Mouse (Mus musculus) lung, embryonic 16.5 days (tissue): Measurements from ENCODE around the gene Fam72a. TPM values are rescaled to one million over a fixed set of nuclear protein-coding genes. Genes with fewer than 3 reads are reported as not detected.
A peak's percentile ranks its signal among the peaks of the same experiment; 100 is the strongest.

Experiments
- ATAC-seq: fragments of 200-750 bp; cut with Nextera tagmentation; 2 replicates; pipeline ENCODE4 v1.8.0; 2017; ENCODE audit warnings: low read depth, mild to moderate bottlenecking, moderate library complexity
- H3K27ac ChIP-seq: fragments of 300-500 bp; sonication (generic); 2 replicates; pipeline ENCODE4 v1.5.1; 2014; ENCODE audit warnings: mild to moderate bottlenecking, control low read depth, low read length
- H3K27me3 ChIP-seq: fragments of 300-500 bp; sonication (generic); 2 replicates; pipeline ENCODE4 v1.6.1; 2014; ENCODE audit warnings: low read depth, low read length, mixed read lengths; ENCODE audit not compliant: control insufficient read depth, insufficient read depth
- H3K36me3 ChIP-seq: fragments of 300-500 bp; sonication (generic); 2 replicates; pipeline ENCODE4 v1.6.1; 2014; ENCODE audit warnings: low read length; ENCODE audit not compliant: control insufficient read depth, insufficient read depth
- H3K4me1 ChIP-seq: fragments of 300-500 bp; sonication (generic); replicated peaks from 2 replicates; pipeline ENCODE4 v1.6.1; 2014; ENCODE audit warnings: low read length, mixed read lengths; ENCODE audit not compliant: control insufficient read depth, insufficient read depth
- H3K4me2 ChIP-seq: fragments of 300-500 bp; sonication (generic); 2 replicates; pipeline ENCODE4 v1.6.1; 2014; ENCODE audit warnings: low read depth, low read length, control low read depth
- H3K4me3 ChIP-seq: fragments of 300-500 bp; sonication (generic); 2 replicates; pipeline ENCODE4 v1.5.1; 2014; ENCODE audit warnings: mild to moderate bottlenecking, low read length, control low read depth
- H3K9ac ChIP-seq: fragments of 300-500 bp; sonication (generic); 2 replicates; pipeline ENCODE4 v1.6.1; 2014; ENCODE audit warnings: low read length, control low read depth
- H3K9me3 ChIP-seq: fragments of 300-500 bp; sonication (generic); 2 replicates; pipeline ENCODE4 v1.6.1; 2016; ENCODE audit warnings: low read length; ENCODE audit not compliant: control insufficient read depth
- WGBS: fragments of 180-500 bp; shearing (Covaris S2); extraction: QIAGEN DNeasy Blood & Tissue Kit; methylation state at CpG from one replicate; pipeline ENCODE4 v1.1.7; 2014; 5-methylcytosine and 5-hydroxymethylcytosine counted together
- polyA plus RNA-seq: library from polyadenylated mRNA; unstranded; fragments of >200 nt; fragmentation: Nextera tagmentation; extraction: Ambion mirVana; gene quantifications from 2 replicates; pipeline ENCODE4 v1.2.1, GENCODE M21; 2015

Fam72a gene
- polyA plus RNA-seq, 1 experiment from 2014 or later = 2.2 TPM

- WGBS = under 1% methylated on average over 26 of the region's 26 CpGs
- no peak for ATAC-seq
- H3K4me1 ChIP-seq = peaks cover 32% of the 10 kb centered on the region
- H3K36me3 ChIP-seq = no peaks in the 10 kb centered on the region
- H3K4me2 ChIP-seq = peak overlapping the region; percentile 92
- peak overlapping the region; percentile 63 for H3K4me3 ChIP-seq
- H3K27ac ChIP-seq = peak overlapping the region; percentile 98; the same call in 1 of the 2 replicates
- H3K9ac ChIP-seq = peak overlapping the region; percentile 91
- H3K9me3 ChIP-seq = no peaks in the 10 kb centered on the region
- no peaks in the 10 kb centered on the region for H3K27me3 ChIP-seq
Measured at GRCm38 (mm10) chr1:131525101-131525585, 2.6 kb upstream of the Fam72a start.

- ATAC-seq = no peak
- no peaks in the 10 kb centered on the region for H3K9me3 ChIP-seq
- H3K27me3 ChIP-seq = no peaks in the 10 kb centered on the region
- no peaks in the 10 kb centered on the region for H3K36me3 ChIP-seq
- peak overlapping the region; percentile 92 for H3K4me2 ChIP-seq
- peak overlapping the region; percentile 63 for H3K4me3 ChIP-seq
- peak overlapping the region; percentile 91 for H3K9ac ChIP-seq
- peak overlapping the region; percentile 98 for H3K27ac ChIP-seq
- under 1% methylated on average over 40 of the region's 41 CpGs for WGBS
- peaks cover 32% of the 10 kb centered on the region for H3K4me1 ChIP-seq
Measured at GRCm38 (mm10) chr1:131525586-131526271, 2.0 kb upstream of the Fam72a start.

GRCm38 (mm10) chr1:131526371-131527270, 1.1 kb upstream of the Fam72a start:
- Histone ChIP-seq H3K4me1 (peaks cover 32% of the 10 kb centered on the region), H3K9ac (peak overlapping the region; percentile 91), H3K27me3 (no peaks in the 10 kb centered on the region), H3K9me3 (no peaks in the 10 kb centered on the region), H3K36me3 (no peaks in the 10 kb centered on the region), H3K4me3 (peak overlapping the region; percentile 63), H3K4me2 (peak overlapping the region; percentile 92), H3K27ac (peak overlapping the region; percentile 98)
- 0% methylated on average over 81 of the region's 81 CpGs for WGBS
- peak; percentile 34 for ATAC-seq

GRCm38 (mm10) chr1:131528081-131528507, 391 bp downstream of the Fam72a start:
- 0% methylated on average over 34 of the region's 34 CpGs for WGBS
- Histone ChIP-seq H3K4me1 (peaks cover 27% of the 10 kb centered on the region), H3K4me3 (peak overlapping the region; percentile 63), H3K36me3 (no peaks in the 10 kb centered on the region), H3K27ac (peak overlapping the region; percentile 87), H3K9ac (peak overlapping the region; percentile 72), H3K4me2 (peak overlapping the region; percentile 89), H3K9me3 (no peaks in the 10 kb centered on the region), H3K27me3 (no peaks in the 10 kb centered on the region)
- ATAC-seq = peak; percentile 5; the same call in 1 of the 2 replicates

- peak overlapping the region; percentile 72 for H3K9ac ChIP-seq
- H3K27ac ChIP-seq = peak overlapping the region; percentile 87
- no peak for ATAC-seq
- H3K4me3 ChIP-seq = peak overlapping the region; percentile 63
- peak overlapping the region; percentile 89 for H3K4me2 ChIP-seq
- H3K9me3 ChIP-seq = no peaks in the 10 kb centered on the region
- under 1% methylated on average over 9 of the region's 9 CpGs for WGBS
- no peaks in the 10 kb centered on the region for H3K27me3 ChIP-seq
- peaks cover 21% of the 10 kb centered on the region for H3K4me1 ChIP-seq
- no peaks in the 10 kb centered on the region for H3K36me3 ChIP-seq
Measured at GRCm38 (mm10) chr1:131528561-131529166, 961 bp downstream of the Fam72a start.

GRCm38 (mm10) chr1:131539771-131540170, 12.1 kb downstream of the Fam72a start:
- Histone ChIP-seq H3K4me2 (no peak overlapping the region), H3K9ac (no peak overlapping the region), H3K9me3 (no peaks in the 10 kb centered on the region), H3K36me3 (no peaks in the 10 kb centered on the region), H3K4me1 (no peaks in the 10 kb centered on the region), H3K27ac (no peak overlapping the region), H3K4me3 (no peak overlapping the region), H3K27me3 (no peaks in the 10 kb centered on the region)
- 94% methylated on average over 4 of the region's 4 CpGs for WGBS
- ATAC-seq = no peak

GRCm38 (mm10) chr1:131540795-131541194, 13.1 kb downstream of the Fam72a start:
- H3K9ac ChIP-seq = no peak overlapping the region
- H3K27ac ChIP-seq = no peak overlapping the region
- H3K36me3 ChIP-seq = no peaks in the 10 kb centered on the region
- no peak overlapping the region for H3K4me2 ChIP-seq
- no peaks in the 10 kb centered on the region for H3K4me1 ChIP-seq
- no peak overlapping the region for H3K4me3 ChIP-seq
- H3K27me3 ChIP-seq = no peaks in the 10 kb centered on the region
- H3K9me3 ChIP-seq = no peaks in the 10 kb centered on the region
- no peak for ATAC-seq
- 71% methylated on average over 5 of the region's 5 CpGs for WGBS

- ATAC-seq = no peak
- Histone ChIP-seq H3K4me2 (no peak overlapping the region), H3K27me3 (no peaks in the 10 kb centered on the region), H3K36me3 (no peaks in the 10 kb centered on the region), H3K9me3 (no peaks in the 10 kb centered on the region), H3K9ac (no peak overlapping the region), H3K27ac (no peak overlapping the region), H3K4me3 (no peak overlapping the region), H3K4me1 (no peaks in the 10 kb centered on the region)
- 50% methylated on average over 3 of the region's 3 CpGs for WGBS
Measured at GRCm38 (mm10) chr1:131541431-131541830, 13.7 kb downstream of the Fam72a start.

GRCm38 (mm10) chr1:131541903-131542302, 14.2 kb downstream of the Fam72a start:
- H3K27me3 ChIP-seq = no peaks in the 10 kb centered on the region
- no peak overlapping the region for H3K9ac ChIP-seq
- no peak overlapping the region for H3K27ac ChIP-seq
- H3K36me3 ChIP-seq = no peaks in the 10 kb centered on the region
- no peak overlapping the region for H3K4me3 ChIP-seq
- H3K4me2 ChIP-seq = no peak overlapping the region
- WGBS = 85% methylated on average over 5 of the region's 5 CpGs
- no peaks in the 10 kb centered on the region for H3K4me1 ChIP-seq
- no peaks in the 10 kb centered on the region for H3K9me3 ChIP-seq
- no peak for ATAC-seq
